Mouse (Mus musculus) heart, postnatal 4 days (tissue): ENCODE measurements around the gene Pknox2. TPM values are rescaled to one million over a fixed set of nuclear protein-coding genes. Genes with fewer than 3 reads are reported as not detected.

Experiments
- DNase-seq: peaks from one replicate; pipeline ENCODE4 v3.0.0; 2021
- total RNA-seq, 2 experiments: library from RNA; stranded (reverse); gene quantifications; 2 replicates each; pipeline ENCODE4 v1.2.3; 2021

Gene Pknox2
- total RNA-seq, 2 experiments from 2014 or later: 7.0 TPM

- no peak for DNase-seq
Measured at GRCm38 (mm10) chr9:36882034-36882745, 265.0 kb downstream of the Pknox2 start.

- DNase-seq: no peak
Measured at GRCm38 (mm10) chr9:36881615-36882014, 265.6 kb downstream of the Pknox2 start.

- no peak for DNase-seq
Measured at GRCm38 (mm10) chr9:36876787-36877186, 270.4 kb downstream of the Pknox2 start.

GRCm38 (mm10) chr9:36876313-36876712, 270.9 kb downstream of the Pknox2 start:
- DNase-seq: no peak

GRCm38 (mm10) chr9:36873796-36874195, 273.4 kb downstream of the Pknox2 start:
- DNase-seq: no peak

- no peak for DNase-seq
Measured at GRCm38 (mm10) chr9:36870263-36870662, 276.9 kb downstream of the Pknox2 start.

GRCm38 (mm10) chr9:36868662-36869061, 278.5 kb downstream of the Pknox2 start:
- no peak for DNase-seq

- DNase-seq: no peak
Measured at GRCm38 (mm10) chr9:36864862-36865813, 282.1 kb downstream of the Pknox2 start.

- DNase-seq: no peak
Measured at GRCm38 (mm10) chr9:36863694-36864093, 283.5 kb downstream of the Pknox2 start.

- DNase-seq: no peak
Measured at GRCm38 (mm10) chr9:36862576-36862975, 284.6 kb downstream of the Pknox2 start.

GRCm38 (mm10) chr9:36858677-36859076, 288.5 kb downstream of the Pknox2 start:
- no peak for DNase-seq

- DNase-seq: no peak
Measured at GRCm38 (mm10) chr9:36857476-36858117, 289.6 kb downstream of the Pknox2 start.

- no peak for DNase-seq
Measured at GRCm38 (mm10) chr9:36856351-36856750, 290.9 kb downstream of the Pknox2 start.

GRCm38 (mm10) chr9:36852175-36852574, 295.0 kb downstream of the Pknox2 start:
- DNase-seq: no peak

- no peak for DNase-seq
Measured at GRCm38 (mm10) chr9:36850091-36850490, 297.1 kb downstream of the Pknox2 start.

GRCm38 (mm10) chr9:36848661-36849060, 298.5 kb downstream of the Pknox2 start:
- DNase-seq: no peak

- no peak for DNase-seq
Measured at GRCm38 (mm10) chr9:36846346-36846745, 300.9 kb downstream of the Pknox2 start.

Other genes starting within 250 kb of the Pknox2 start
- 1 to 10 TPM; 6.5 to 6.6 TPM for gene Tmem218, start 60.8 kb upstream of the Pknox2 start, total RNA-seq
- 1 to 10 TPM; 1.3 to 1.4 TPM for gene Slc37a2, start 108.3 kb upstream of the Pknox2 start, total RNA-seq
- 1 to 10 TPM; 3.6 TPM for gene Ccdc15, start 201.0 kb upstream of the Pknox2 start, total RNA-seq
- not detected for gene Hepacam, start 219.9 kb upstream of the Pknox2 start, total RNA-seq